Mouse (Mus musculus) cortical plate, adult 2 months (tissue): Measurements from ENCODE around the gene Tas2r135.

Experiments
- CTCF ChIP-seq: fragments of 200-500 bp; IDR thresholded peaks from 2 replicates; pipeline ENCODE4 v1.5.1; 2011; ENCODE audit warnings: mild to moderate bottlenecking, control low read depth, low read length; ENCODE audit not compliant: insufficient read depth; ENCODE audit errors: extremely low read depth
- POLR2A ChIP-seq: fragments of 200-500 bp; IDR thresholded peaks from 2 replicates; pipeline ENCODE4 v1.6.1; 2011; ENCODE audit warnings: mild to moderate bottlenecking, low read length, control low read depth; ENCODE audit not compliant: insufficient read depth; ENCODE audit errors: extremely low read depth

- TF ChIP-seq CTCF, result no peak
- no peak for TF ChIP-seq POLR2A
These were observed 42.3 kb upstream of the Tas2r135 start for GRCm38 (mm10) chr6:42362974-42363373.
